Mouse (Mus musculus) intestine, embryonic 14.5 days (tissue): ENCODE measurements at regions not wholly inside any gene's neighbourhood (a gene's known extent, or its start where the extent isn't known, plus 50 kb on each side); places are given as distances from the start of the nearest gene placed in this dataset.
A peak's percentile ranks its signal among the peaks of the same experiment; 100 is the strongest.

Experiments used
- ATAC-seq: fragments of 200-750 bp; cut with Nextera tagmentation; replicated peaks from 2 replicates; pipeline ENCODE4 v1.8.0; 2017; ENCODE audit warnings: low read depth, moderate number of reproducible peaks, moderate TSS enrichment, moderate library complexity; ENCODE audit not compliant: low FRiP score, low TSS enrichment
- DNase-seq: peaks from one replicate; pipeline ENCODE4 v3.0.0-alpha.2; 2018; ENCODE audit warnings: low spot score
- H3K27ac ChIP-seq: fragments of 300-500 bp; sonication (generic); 2 replicates; pipeline ENCODE4 v1.5.1; 2014; ENCODE audit warnings: low read depth, mild to moderate bottlenecking, control low read depth
- H3K27me3 ChIP-seq: fragments of 300-500 bp; sonication (generic); replicated peaks from 2 replicates; pipeline ENCODE4 v1.6.1; 2014; ENCODE audit warnings: low read length, control low read depth; ENCODE audit not compliant: control insufficient read depth, insufficient read depth
- H3K36me3 ChIP-seq: fragments of 300-500 bp; sonication (generic); 2 replicates; pipeline ENCODE4 v1.6.1; 2014; ENCODE audit warnings: low read length, control low read depth; ENCODE audit not compliant: control insufficient read depth, insufficient read depth
- H3K4me1 ChIP-seq: fragments of 300-500 bp; sonication (generic); replicated peaks from 2 replicates; pipeline ENCODE4 v1.6.1; 2014; ENCODE audit warnings: low read length, control low read depth, mixed read lengths; ENCODE audit not compliant: control insufficient read depth, insufficient read depth
- H3K4me2 ChIP-seq: fragments of 300-500 bp; sonication (generic); 2 replicates; pipeline ENCODE4 v1.6.1; 2014; ENCODE audit warnings: low read length
- H3K4me3 ChIP-seq: fragments of 300-500 bp; sonication (generic); 2 replicates; pipeline ENCODE4 v1.5.1; 2014; ENCODE audit warnings: low read depth, low read length, control low read depth, mixed read lengths
- H3K9ac ChIP-seq: fragments of 300-500 bp; sonication (generic); 2 replicates; pipeline ENCODE4 v1.6.1; 2014; ENCODE audit warnings: mild to moderate bottlenecking, low read length
- H3K9me3 ChIP-seq: fragments of 300-500 bp; sonication (generic); 2 replicates; pipeline ENCODE4 v1.6.1; 2016; ENCODE audit warnings: low read length, control low read depth; ENCODE audit not compliant: control insufficient read depth
- WGBS: fragments of 180-500 bp; shearing (Covaris S2); extraction: QIAGEN DNeasy Blood & Tissue Kit; methylation state at CpG from one replicate; pipeline ENCODE4 v1.1.7; 2014; 5-methylcytosine and 5-hydroxymethylcytosine counted together

- Histone ChIP-seq H3K4me1 (peaks cover 9% of the 10 kb centered on the region), H3K9me3 (no peaks in the 10 kb centered on the region), H3K9ac (no peak overlapping the region), H3K27ac (no peak overlapping the region), H3K4me2 (no peak overlapping the region), H3K36me3 (no peaks in the 10 kb centered on the region), H3K27me3 (no peaks in the 10 kb centered on the region), H3K4me3 (no peak overlapping the region)
- no peak for ATAC-seq
- no peak for DNase-seq
- WGBS = 86% methylated on average over 7 of the region's 7 CpGs
Measured at GRCm38 (mm10) chr2:118011679-118012078, 100.0 kb upstream of the Thbs1 start.

- ATAC-seq = no peak
- Histone ChIP-seq H3K27ac (no peak overlapping the region), H3K27me3 (no peaks in the 10 kb centered on the region), H3K9ac (no peak overlapping the region), H3K4me1 (peaks cover 9% of the 10 kb centered on the region), H3K9me3 (no peaks in the 10 kb centered on the region), H3K4me2 (no peak overlapping the region), H3K4me3 (no peak overlapping the region), H3K36me3 (no peaks in the 10 kb centered on the region)
- 86% methylated on average over 3 of the region's 3 CpGs for WGBS
- DNase-seq = no peak
Measured at GRCm38 (mm10) chr2:118012211-118012610, 99.5 kb upstream of the Thbs1 start.

GRCm38 (mm10) chr2:118013156-118013555 is 98.5 kb upstream of the Thbs1 start:
- H3K4me1 ChIP-seq = peaks cover 1% of the 10 kb centered on the region
- no peak overlapping the region for H3K9ac ChIP-seq
- H3K27ac ChIP-seq = no peak overlapping the region
- ATAC-seq = no peak
- 86% methylated on average over 3 of the region's 3 CpGs for WGBS
- H3K9me3 ChIP-seq = no peaks in the 10 kb centered on the region
- DNase-seq = no peak
- no peaks in the 10 kb centered on the region for H3K36me3 ChIP-seq
- H3K27me3 ChIP-seq = no peaks in the 10 kb centered on the region
- no peak overlapping the region for H3K4me3 ChIP-seq
- H3K4me2 ChIP-seq = no peak overlapping the region

- no peak for ATAC-seq
- 77% methylated on average over 1 of the region's 1 CpGs for WGBS
- Histone ChIP-seq H3K9me3 (no peaks in the 10 kb centered on the region), H3K27me3 (no peaks in the 10 kb centered on the region), H3K9ac (no peak overlapping the region), H3K36me3 (no peaks in the 10 kb centered on the region), H3K4me1 (no peaks in the 10 kb centered on the region), H3K4me2 (no peak overlapping the region), H3K27ac (no peak overlapping the region), H3K4me3 (no peak overlapping the region)
- no peak for DNase-seq
Measured at GRCm38 (mm10) chr2:118015182-118015581, 96.5 kb upstream of the Thbs1 start.

GRCm38 (mm10) chr2:118025829-118026735 is 85.6 kb upstream of the Thbs1 start:
- H3K4me3 ChIP-seq = no peak overlapping the region
- H3K4me2 ChIP-seq = no peak overlapping the region
- no peak overlapping the region for H3K27ac ChIP-seq
- H3K4me1 ChIP-seq = no peaks in the 10 kb centered on the region
- no peaks in the 10 kb centered on the region for H3K27me3 ChIP-seq
- no peaks in the 10 kb centered on the region for H3K36me3 ChIP-seq
- no peak for ATAC-seq
- no peaks in the 10 kb centered on the region for H3K9me3 ChIP-seq
- 62% methylated on average over 6 of the region's 6 CpGs for WGBS
- DNase-seq = no peak
- no peak overlapping the region for H3K9ac ChIP-seq

- Histone ChIP-seq H3K36me3 (no peaks in the 10 kb centered on the region), H3K9ac (no peak overlapping the region), H3K27me3 (no peaks in the 10 kb centered on the region), H3K4me2 (no peak overlapping the region), H3K27ac (0 out of 2 replicates have a peak overlapping the region, but pooled peaks have one; percentile 6), H3K4me3 (no peak overlapping the region), H3K4me1 (no peaks in the 10 kb centered on the region), H3K9me3 (no peaks in the 10 kb centered on the region)
- DNase-seq (no peak), ATAC-seq (no peak)
- 75% methylated on average over 1 of the region's 1 CpGs for WGBS
Measured at GRCm38 (mm10) chr2:118028881-118029280, 82.8 kb upstream of the Thbs1 start.

GRCm38 (mm10) chr2:118029470-118030108 is 82.1 kb upstream of the Thbs1 start:
- H3K9me3 ChIP-seq = no peaks in the 10 kb centered on the region
- ATAC-seq (no peak), DNase-seq (no peak)
- no peak overlapping the region for H3K4me3 ChIP-seq
- 53% methylated on average over 1 of the region's 1 CpGs for WGBS
- H3K27ac ChIP-seq = no peak overlapping the region
- H3K9ac ChIP-seq = no peak overlapping the region
- no peaks in the 10 kb centered on the region for H3K36me3 ChIP-seq
- no peaks in the 10 kb centered on the region for H3K4me1 ChIP-seq
- no peak overlapping the region for H3K4me2 ChIP-seq
- no peaks in the 10 kb centered on the region for H3K27me3 ChIP-seq

GRCm38 (mm10) chr2:118031662-118032061 is 80.0 kb upstream of the Thbs1 start:
- Histone ChIP-seq H3K4me2 (no peak overlapping the region), H3K4me1 (no peaks in the 10 kb centered on the region), H3K36me3 (no peaks in the 10 kb centered on the region), H3K9me3 (no peaks in the 10 kb centered on the region), H3K27me3 (no peaks in the 10 kb centered on the region), H3K9ac (no peak overlapping the region), H3K27ac (no peak overlapping the region), H3K4me3 (no peak overlapping the region)
- WGBS = 73% methylated on average over 2 of the region's 2 CpGs
- DNase-seq = no peak
- no peak for ATAC-seq
